Mouse (Mus musculus) layer of hippocampus, postnatal 25 days (tissue): ENCODE data around the gene Cdc42ep5. TPM values are rescaled to one million over a fixed set of nuclear protein-coding genes. Genes with fewer than 3 reads are reported as not detected.

Experiments
- DNase-seq, 2 experiments: peaks; one replicate each; pipeline ENCODE4 v3.0.0; 2022; ENCODE audit warnings: mixed read lengths in 2 of 2, low spot score in 1 of 2; ENCODE audit errors: extremely low spot score in 1 of 2
- total RNA-seq, 2 experiments: library from RNA; stranded (reverse); gene quantifications; 2 replicates each; pipeline ENCODE4 v1.2.3; 2021

Cdc42ep5 gene
- total RNA-seq, 2 experiments from 2014 or later, result 0.75 to 1.4 TPM

DNA sequence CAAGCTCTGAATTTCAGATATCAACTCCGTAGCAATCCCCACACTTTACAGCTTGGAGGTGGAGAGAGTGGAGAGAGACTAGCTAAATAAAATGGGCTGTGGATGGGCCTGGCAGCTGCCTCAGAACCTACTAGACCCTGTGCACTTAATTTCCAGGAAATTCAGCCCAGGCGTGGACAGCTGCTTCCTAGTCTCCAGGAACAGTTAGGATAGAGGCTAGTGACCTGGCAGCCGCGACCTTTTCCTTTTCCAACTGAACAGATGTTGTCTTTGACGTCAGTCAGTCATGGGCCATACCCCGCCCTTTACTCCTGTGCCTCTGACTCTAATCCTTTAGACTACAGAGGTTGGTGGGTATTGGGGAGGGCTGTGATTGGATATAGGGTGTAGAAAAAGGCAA, 35.8 kb downstream of the Cdc42ep5 start:
- no peak for DNase-seq

DNA sequence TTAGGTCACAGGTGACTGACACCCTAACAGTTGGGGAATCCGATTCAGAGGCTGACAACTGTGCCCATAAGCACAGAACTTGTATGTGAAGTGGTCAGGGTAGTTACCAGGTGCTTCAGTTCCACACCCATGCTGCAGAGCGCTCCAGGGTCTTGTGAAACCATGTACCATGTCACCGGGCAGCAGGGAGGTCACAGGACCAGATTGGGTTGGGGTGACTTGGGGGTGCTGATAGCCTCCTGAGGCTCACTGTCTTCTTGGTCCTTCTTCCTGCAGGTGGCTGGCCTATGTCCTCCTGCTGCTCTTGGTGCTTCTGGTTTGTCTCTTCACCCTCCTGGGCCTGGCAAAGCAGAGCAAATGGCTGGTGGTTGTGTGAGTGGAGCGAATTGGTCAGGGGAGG, 36.8 kb downstream of the Cdc42ep5 start:
- DNase-seq, result no peak

DNA sequence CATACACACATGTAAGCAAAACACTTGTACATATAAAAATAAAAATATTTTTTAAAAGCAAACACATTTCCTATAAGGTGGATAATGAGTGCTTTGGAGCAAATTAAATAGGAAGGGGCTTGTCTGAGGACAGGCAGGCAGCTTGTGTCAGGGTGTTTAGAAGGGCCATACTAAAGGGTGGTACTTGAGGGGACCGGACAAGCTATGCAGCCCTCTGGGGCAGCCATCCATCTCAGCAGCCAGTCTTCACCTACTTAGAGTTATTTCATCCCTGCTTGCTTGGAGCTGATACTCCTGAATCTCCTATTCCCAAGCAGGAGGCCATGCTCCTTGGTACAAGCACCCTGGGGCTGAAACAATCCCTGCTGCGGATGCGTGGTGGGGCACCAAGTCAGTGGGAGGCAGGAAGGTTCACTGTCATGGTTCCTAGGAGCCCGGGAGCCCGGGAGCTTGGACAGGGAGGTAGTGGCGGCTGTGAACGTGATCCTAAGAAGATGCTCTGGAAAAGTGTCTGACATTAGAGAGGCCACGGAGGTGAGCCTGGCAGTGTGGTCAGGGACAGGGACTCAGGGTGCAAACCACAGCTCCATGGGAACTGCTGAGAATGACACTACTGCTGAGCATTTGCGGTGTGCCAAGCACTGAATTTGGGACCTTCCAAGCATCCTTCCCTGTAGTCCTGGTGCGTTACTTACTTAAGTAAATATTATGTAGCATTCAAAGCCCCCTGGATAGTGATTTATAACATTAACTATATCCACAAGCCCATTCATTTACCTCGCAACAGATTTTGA, 37.5 kb downstream of the Cdc42ep5 start:
- no peak for DNase-seq

DNA sequence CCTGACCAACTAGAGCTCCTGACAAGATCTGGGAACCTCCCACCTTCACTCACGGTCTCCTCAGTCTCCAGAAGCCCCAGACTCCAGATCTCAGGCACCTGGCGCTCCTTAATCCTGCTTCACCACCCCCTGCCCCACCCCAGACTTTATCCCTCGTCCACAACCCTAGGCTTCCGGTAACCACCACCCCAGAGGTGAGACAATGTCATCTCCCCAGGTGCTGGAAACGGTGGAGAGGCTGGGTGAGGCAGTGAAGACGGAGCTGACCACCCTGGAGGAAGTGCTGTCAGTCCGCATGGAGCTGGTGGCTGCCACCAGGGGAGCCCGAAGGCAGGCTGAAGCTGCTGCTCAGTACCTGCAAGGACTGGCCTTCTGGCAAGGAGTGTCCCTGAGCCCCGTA, 39.4 kb downstream of the Cdc42ep5 start:
- no peak for DNase-seq

DNA sequence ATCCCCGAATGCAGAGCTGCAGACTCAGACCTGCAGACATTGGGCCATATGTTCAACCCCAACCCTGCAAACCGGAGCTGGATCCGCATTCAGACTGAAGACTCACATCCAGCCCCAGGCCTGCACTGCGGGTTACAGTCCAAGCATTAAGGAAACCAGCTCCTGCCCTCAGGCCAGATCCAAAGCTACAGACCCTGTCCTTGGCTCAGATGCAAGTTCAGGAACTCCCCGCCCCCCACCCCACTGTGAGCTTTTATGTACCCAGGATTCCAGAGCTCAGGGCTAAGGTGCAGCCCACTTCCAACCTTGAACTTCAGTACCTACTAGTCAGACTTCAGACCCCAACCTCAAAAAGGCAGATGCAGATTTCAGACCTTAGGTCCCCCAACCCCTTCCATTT, 39.8 kb downstream of the Cdc42ep5 start:
- DNase-seq, result no peak

DNA sequence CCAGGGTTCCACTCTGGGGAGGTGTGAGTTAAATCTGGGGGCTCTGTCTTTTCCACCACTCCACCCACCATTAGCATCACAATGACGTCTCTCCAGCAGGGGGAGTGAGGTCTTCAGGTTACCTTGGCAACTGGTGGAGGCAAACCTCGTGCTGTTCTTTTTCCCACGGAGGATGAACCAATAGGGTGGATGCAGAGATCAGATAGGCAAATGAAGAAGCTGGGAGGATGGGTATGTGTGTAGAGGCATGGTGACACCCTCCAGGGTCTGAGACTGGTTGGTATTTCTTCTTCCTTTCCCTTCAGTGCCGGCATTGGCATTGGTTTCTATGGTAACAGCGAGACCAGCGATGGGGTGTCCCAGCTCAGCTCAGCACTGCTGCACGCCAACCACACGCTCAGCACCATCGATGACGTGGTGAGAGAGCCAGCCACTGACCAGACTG, 40.3 kb downstream of the Cdc42ep5 start:
- peak in 1 of 2 experiments; percentile 58 for DNase-seq

DNA sequence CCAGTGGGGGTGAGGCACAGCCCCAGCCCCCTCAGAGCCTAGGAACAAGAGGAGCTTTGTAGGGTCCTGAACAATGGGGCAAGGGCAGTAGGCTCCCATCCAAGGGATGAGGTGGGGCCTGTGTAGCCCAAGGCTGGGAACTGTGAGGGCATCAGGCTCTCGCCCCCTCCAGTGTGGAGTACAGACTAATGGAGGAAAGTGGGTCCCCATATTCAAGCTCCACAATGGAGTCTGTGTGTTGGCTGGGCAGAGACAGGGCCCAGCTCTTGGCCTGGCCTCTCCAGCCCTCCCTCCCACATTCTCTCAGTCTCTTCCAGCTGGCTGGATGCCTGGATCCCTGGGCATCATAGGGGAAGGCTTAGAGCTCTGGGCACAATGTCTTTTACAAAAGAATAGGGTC, 40.9 kb downstream of the Cdc42ep5 start:
- peak in 1 of 2 experiments; percentile 70 for DNase-seq

DNA sequence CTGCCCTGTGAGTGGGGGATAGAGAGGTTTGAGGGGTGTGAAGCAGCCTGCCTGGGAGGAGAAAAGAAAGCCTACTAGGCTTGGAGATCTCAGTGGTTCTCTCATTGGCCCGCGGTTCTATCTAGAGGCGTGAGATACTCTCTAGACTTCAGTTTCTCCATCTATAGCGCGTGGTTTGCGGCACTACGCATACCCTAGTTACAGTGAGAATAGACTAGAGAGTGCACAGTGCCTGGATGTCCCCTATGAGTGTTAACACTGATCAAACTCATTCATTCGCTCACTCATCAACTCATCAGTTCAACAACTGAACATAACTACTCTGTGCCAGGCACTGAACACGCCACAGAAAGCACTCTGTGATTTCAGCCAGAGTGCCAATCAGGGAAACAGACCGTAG, 41.9 kb downstream of the Cdc42ep5 start:
- no peak for DNase-seq

DNA sequence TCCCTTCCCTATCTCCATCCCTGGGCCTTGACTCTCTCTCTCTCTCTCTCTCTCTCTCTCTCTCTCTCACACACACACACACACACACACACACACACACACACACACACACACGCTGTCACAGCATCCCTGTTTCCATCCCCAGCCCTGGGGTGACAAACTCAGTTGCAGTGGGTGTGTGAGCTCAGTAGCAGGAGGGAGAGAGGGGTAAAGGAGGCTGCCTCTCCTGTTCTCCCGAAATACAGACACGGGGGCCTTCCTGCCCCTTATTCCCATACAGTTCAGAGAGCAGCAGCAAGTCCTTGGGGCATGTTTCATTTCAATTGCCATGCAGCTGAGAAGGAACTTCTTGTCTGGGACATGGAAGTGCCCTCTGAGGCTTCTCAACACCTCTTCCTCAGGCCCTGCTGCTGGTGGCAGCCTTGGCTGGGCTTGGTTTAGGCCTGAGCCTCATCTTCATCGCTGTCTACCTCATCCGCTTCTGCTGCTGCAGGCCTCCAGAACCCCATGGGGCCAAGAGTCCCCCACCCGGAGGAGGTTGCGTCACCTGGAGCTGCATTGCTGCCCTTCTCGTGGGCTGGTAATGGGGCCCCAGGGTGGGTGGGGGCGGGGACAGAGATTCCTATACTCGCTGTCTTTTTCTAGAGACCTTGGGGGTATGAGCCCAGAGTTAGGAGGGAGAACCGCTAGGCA, 42.4 kb downstream of the Cdc42ep5 start:
- no peak for DNase-seq

DNA sequence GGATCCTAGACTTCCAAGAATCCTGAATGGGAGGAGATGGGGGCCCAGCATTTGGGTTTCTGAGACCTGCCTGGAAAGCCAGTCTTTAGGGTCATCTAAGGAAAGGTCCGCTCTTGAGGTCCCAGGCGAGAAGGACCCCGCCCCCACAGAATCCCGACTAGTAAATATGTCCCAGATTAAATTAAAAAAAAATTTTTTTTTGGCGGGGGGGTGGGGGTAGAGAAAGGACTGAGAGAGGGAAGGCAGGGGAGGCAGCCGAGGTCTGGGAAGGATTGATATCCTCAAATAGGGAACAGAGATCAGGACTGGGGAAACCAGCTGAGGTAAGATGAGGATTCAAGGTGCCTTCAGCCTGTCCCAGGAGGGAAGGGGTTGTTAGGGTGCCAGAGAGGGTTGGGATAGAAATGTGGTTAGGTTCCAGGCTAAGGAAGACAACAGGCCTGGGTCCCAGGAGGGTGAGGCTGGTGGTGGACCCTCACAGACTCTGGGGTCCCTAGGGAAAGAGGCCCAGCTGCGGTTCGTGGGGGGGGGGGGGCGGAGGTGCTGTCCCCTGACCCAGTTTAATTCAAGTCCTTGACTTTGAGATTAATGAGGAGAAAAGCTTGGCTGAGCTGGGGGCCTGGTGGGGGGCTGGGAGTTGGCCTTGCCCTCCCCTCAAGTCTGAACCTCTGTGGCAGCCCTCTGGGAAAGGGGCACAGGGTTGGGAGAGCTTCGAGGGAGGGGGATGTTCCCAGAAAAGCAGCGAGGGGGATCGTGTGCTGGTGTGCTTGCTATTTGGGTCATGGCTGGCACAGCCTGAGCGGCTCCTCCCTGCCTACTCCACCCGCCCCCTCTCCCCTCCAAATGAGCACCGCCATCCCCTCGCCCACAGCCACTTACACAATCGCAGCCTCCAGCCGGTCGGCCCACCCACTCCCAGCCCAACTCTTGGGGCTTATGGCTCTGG, 44.4 kb downstream of the Cdc42ep5 start:
- no peak for DNase-seq

DNA sequence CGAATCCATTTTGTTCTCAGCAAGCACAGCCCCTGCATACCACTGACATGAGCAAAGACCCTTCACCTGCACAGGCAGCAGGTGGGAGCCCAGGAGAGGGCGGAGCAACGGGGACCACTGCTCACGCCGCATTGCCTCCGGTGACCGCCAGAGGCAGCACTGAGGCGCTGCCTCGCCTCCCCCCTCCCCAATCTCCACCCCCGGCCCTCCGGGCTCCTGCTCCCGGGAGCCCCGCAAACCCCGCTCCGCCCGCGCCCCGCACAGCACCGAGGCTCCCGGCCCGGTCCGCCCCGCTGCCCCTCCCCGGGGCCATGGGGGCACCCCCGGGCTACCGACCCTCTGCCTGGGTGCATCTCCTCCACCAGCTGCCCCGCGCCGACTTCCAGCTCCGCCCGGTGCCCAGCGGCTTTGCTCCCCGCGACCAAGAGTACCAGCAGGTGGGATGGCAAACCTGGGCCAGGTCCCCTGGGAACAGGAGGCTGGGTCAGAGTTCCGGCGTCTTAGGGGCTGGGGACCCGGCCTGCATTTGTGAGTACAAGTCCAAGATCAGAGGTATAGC, 45.2 kb downstream of the Cdc42ep5 start, which contains the start of gene Ttyh1:
Ttyh1 (plus strand) TSS at position 65 of the 559 bp plus-strand sequence.
- DNase-seq, result peak; percentile 75 to 82

DNA sequence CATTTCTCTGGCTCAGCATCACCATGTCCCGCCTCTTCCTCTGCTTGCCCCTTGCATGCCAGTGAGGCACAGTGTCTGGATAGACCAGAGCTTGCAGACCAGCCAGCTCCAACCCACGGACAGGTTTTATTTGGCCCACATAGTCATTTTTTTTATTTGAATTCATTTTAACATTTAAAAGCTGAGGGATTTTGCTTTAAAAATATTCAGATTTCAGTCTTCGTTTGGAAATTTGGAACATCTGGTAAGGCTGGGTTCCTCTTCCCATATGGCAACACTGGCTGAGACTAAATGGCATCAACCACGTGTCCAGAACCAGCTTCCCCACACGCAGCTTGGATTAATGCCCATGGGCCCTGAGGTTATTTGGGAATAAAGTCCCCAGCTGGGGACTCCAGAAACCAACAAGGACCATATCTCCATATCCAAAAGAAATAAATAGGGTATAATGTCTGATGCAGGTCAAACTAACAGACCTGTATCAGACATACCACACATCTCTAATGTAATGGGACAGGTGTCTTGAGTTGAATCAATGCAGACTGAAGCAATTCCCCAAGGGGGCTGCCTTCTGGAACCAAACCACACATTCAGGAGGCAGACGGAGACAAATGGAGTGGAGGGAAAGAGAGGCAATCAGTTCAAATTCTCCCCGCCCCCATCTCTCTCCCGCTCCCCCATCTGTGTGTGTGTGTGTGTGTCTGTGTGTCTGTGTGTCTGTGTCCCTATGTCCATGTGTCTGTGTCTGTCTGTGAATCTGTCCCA, 47.4 kb downstream of the Cdc42ep5 start:
- DNase-seq, result no peak

DNA sequence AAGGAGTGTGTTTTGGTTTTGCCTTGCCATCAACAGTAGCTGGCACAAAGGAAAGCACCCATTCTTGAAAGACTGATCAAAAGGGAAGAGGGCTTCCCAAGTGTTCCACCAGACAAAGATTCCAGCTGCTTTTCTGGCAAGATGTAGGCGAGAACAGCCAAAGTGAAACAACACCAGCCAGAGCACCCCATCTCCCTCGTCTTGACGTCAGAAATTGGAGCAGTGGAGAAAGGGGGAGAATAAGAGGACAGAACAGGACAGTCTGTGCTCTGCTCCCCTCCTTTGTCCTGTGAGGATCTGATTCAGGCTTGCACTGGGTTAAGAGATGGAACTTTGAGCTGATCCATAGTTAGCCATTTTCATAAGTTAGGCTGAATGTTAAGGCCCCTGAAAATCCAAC, 52.9 kb downstream of the Cdc42ep5 start:
- no peak for DNase-seq

DNA sequence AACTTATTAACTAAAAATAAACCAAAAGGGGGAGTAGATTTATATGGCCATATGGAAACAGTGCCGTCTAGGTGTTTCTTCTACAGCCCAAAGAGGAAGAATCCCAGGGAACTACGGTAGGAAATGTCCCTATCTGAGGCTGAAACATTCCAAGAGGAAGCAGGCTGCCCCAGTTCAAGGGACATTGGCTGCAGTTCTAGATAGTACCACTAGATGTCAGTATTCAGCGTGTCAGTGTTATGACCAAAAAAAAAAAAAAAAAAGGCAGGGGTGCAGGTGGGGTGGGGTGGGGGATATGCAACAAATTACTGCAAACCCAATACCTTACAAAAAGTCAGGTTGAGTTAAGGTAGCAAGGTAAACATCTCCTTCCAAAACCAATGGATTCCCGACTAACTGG, 61.2 kb downstream of the Cdc42ep5 start:
- no peak for DNase-seq

Other genes with a start within 250 kb of the Cdc42ep5 start
- not detected for gene Lilra6, start 249.4 kb downstream of the Cdc42ep5 start, total RNA-seq
- 1 to 10 TPM; 6.3 to 6.6 TPM for gene Lair1, start 101.7 kb downstream of the Cdc42ep5 start, total RNA-seq
- gene Ttyh1, start 45.5 kb downstream of the Cdc42ep5 start, total RNA-seq, result 100 to 1,000 TPM; 625 to 681 TPM
- 100 to 1,000 TPM; 109 to 181 TPM for gene Leng8, start 27.8 kb downstream of the Cdc42ep5 start, total RNA-seq
- 1 to 10 TPM; 5.3 to 6.0 TPM for gene Leng9, start 14.5 kb downstream of the Cdc42ep5 start, total RNA-seq
- gene Lilra5, start 72.9 kb upstream of the Cdc42ep5 start, total RNA-seq, result not detected
- not detected for gene Ncr1, start 172.9 kb upstream of the Cdc42ep5 start, total RNA-seq
- not detected for gene Gp6, start 232.9 kb upstream of the Cdc42ep5 start, total RNA-seq